Mouse (Mus musculus): Measurements from ENCODE around the gene Gm42906.

DNA sequence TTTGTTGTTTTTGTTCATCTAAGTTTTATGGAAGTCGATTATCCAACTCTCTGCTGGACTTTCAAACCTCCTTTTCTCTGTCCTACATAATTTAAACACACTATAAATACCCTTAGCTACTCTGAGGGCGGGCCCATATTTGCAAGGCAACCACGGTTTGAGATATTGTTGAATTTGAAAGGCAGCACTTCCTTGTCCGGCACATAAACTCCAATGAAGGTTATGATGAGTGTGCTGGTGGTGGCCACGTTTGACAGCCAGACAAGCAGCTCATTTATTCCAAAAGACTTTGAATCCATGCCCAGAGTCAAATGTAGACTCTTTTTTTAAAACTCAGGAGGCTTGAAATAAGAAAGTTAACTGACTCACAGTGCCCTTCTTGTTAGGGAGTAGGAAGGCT, 33.3 kb downstream of the Gm42906 start:
- no peak for TF ChIP-seq CTCF (IDR thresholded peaks at IDR 0.05; ENCODE audit: control insufficient read depth, insufficient read depth, insufficient read length)
- no peak for TF ChIP-seq MAX (IDR thresholded peaks at IDR 0.05)
- TF ChIP-seq MYOD1 (IDR thresholded peaks at IDR 0.05; ENCODE audit: control insufficient read depth, insufficient read length, low read depth) = no peak

All from C2C12 (cell line).